7 mouse cellular contexts compared by ENCODE assay signal in the genomic region with DNA sequence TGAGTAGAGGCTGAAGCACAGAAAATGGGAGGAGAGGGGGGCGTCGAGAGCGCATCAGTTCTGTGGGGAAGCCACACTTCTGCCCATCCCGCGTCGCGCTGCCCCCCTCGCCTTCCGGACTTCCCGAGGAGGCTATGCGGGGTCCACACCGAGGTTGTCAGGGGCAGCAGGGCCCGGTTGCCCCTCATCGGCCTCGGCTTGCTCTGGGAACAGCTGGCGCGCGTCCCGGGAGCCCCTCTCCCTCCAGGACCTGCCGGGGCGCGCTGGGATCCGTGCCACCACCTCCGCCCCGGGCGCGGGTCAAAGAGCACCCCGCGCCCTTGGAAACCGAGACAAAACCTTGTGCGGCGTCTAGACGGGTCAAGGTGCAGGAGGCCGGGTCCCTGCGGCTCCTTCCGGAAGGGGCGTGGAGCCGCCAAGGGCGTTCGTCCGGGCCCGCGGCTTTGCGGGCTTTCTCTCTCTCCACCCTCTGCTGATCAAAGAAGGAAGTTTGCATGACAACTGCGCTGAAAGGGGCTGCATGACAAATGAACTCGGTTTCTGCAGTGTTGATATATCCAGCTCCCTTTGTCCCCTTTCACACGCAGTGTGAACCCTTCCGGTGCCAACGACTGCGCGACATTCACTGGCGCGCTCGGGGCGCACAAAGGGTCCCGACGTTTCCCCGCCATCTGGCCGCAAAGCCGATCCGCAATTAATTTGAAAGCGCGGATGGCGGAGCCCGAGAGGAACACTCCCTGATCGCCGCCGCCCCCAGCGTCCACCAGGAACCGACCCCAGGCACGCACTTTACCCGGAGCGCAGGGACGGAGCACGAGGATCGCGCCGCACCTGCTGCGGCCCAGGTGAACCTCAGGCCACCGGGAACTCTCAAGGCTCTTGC. TPM values are rescaled to one million over a fixed set of nuclear protein-coding genes. Genes with fewer than 3 reads are reported as not detected.
DNase-seq lines count a peak whose midpoint lies in the region; ATAC-seq lines count a peak whose summit lies in the region.

No protein-coding gene starts in this region.

- peaks cover 75% of the 10 kb centered on the region for H3K27me3 ChIP-seq in limb, embryonic 11.5 days (ENCODE audit: control insufficient read depth, insufficient read depth, low read length)
- H3K27me3 ChIP-seq in neural tube, embryonic 15.5 days (replicated peaks): peaks cover 78% of the 10 kb centered on the region

- H3K9me3 ChIP-seq in limb, embryonic 11.5 days (ENCODE audit: control insufficient read depth, low read length): no peaks in the 10 kb centered on the region
- no peaks in the 10 kb centered on the region for H3K9me3 ChIP-seq in neural tube, embryonic 15.5 days (replicated peaks)

- H3K27ac ChIP-seq in limb, embryonic 11.5 days (replicated peaks; ENCODE audit: low read depth, low read length): no peak overlapping the region
- no peak overlapping the region for H3K27ac ChIP-seq in neural tube, embryonic 15.5 days (replicated peaks)

- ATAC-seq in hematopoietic stem cell, adult 5-6 weeks (replicated peaks in 1 of 2; ENCODE audit: insufficient read depth in 1 of 2, low FRiP score in 2 of 2, low TSS enrichment in 1 of 2, low read depth in 1 of 2, poor library complexity in 2 of 2, severe bottlenecking in 2 of 2): peak; percentile 24 to 67; a peak in 3 of 4 replicates
- no peak for ATAC-seq in limb, embryonic 11.5 days (ENCODE audit: insufficient number of reproducible peaks, low FRiP score, low TSS enrichment, low read depth)
- ATAC-seq in neural tube, embryonic 15.5 days (ENCODE audit: low FRiP score): 0 out of 2 replicates have a peak, but pooled peaks have one; percentile 41

- no peak overlapping the region for H3K9ac ChIP-seq in limb, embryonic 11.5 days (ENCODE audit: low read length)
- H3K9ac ChIP-seq in neural tube, embryonic 15.5 days (replicated peaks): 0 out of 2 replicates have a peak overlapping the region, but pooled peaks have one; percentile 0

- WGBS in limb, embryonic 11.5 days: under 1% methylated on average over 78 of the region's 80 CpGs
- WGBS in neural tube, embryonic 15.5 days: under 1% methylated on average over 79 of the region's 80 CpGs

- H3K36me3 ChIP-seq in limb, embryonic 11.5 days (ENCODE audit: control insufficient read depth, insufficient read depth, low read length): no peaks in the 10 kb centered on the region
- no peaks in the 10 kb centered on the region for H3K36me3 ChIP-seq in neural tube, embryonic 15.5 days

- peak overlapping the region; percentile 14 for H3K4me3 ChIP-seq in limb, embryonic 11.5 days (ENCODE audit: low read depth, low read length)
- H3K4me3 ChIP-seq in neural tube, embryonic 15.5 days (replicated peaks): peak overlapping the region; percentile 36

- peaks cover 5% of the 10 kb centered on the region; the same call in 1 of the 2 replicates for H3K4me1 ChIP-seq in limb, embryonic 11.5 days (ENCODE audit: control insufficient read depth, insufficient read depth, low read length)
- peaks cover 15% of the 10 kb centered on the region for H3K4me1 ChIP-seq in neural tube, embryonic 15.5 days

- peak overlapping the region; percentile 52 for H3K4me2 ChIP-seq in limb, embryonic 11.5 days (ENCODE audit: low read depth, severe bottlenecking)
- H3K4me2 ChIP-seq in neural tube, embryonic 15.5 days: peak overlapping the region; percentile 59

- DNase-seq in WW6 (ENCODE audit: low read depth, low spot score): peak; percentile 87
- peak; percentile 74 for DNase-seq in cerebellum, adult 8-10 months
- peak; percentile 60 for DNase-seq in limb, embryonic 11.5 days (ENCODE audit: low spot score)
- DNase-seq in urinary bladder, adult 2 months (ENCODE audit: low spot score): no peak
- no peak for DNase-seq in adrenal gland, adult 2 months

RNA-seq across cellular contexts. Expression of a gene that starts 35.8 kb away (rescaled TPM):
- not detected in 2 replicates for total RNA-seq in hematopoietic stem cell, adult 5-6 weeks (2017)
- 0.14 TPM in 1 of 2 replicates, not detected in the other for polyA plus RNA-seq in limb, embryonic 11.5 days (2014; fragmentation: Nextera tagmentation; extraction: Ambion mirVana)
- polyA plus RNA-seq in neural tube, embryonic 15.5 days (2015; fragmentation: Nextera tagmentation; extraction: Ambion mirVana): 0.42 and 0.51 TPM in 2 replicates
- polyA plus RNA-seq in urinary bladder, adult 2 months (2012; rRNA removed): 0.03 TPM in 1 of 2 replicates, not detected in the other
- not detected for total RNA-seq in adrenal gland, adult 2 months (2021)
- polyA plus RNA-seq in adrenal gland, adult 2 months (2012; rRNA removed): not detected in 2 replicates

RNA-seq across cellular contexts. Expression of a gene that starts 44.3 kb away (rescaled TPM):
- not detected in 2 replicates for total RNA-seq in hematopoietic stem cell, adult 5-6 weeks (2017)
- polyA plus RNA-seq in limb, embryonic 11.5 days (2014; fragmentation: Nextera tagmentation; extraction: Ambion mirVana): not detected in 2 replicates
- not detected in 2 replicates for polyA plus RNA-seq in neural tube, embryonic 15.5 days (2015; fragmentation: Nextera tagmentation; extraction: Ambion mirVana)
- not detected in 2 replicates for polyA plus RNA-seq in urinary bladder, adult 2 months (2012; rRNA removed)
- under 1 TPM; 0.07 to 0.17 TPM for total RNA-seq in adrenal gland, adult 2 months (2021)
- 0.12 and 0.19 TPM in 2 replicates for polyA plus RNA-seq in adrenal gland, adult 2 months (2012; rRNA removed)

Comparison
In these comparisons a context has a peak if more than half of its experiments do, and no peak if none do; other contexts are left out.
1. DNase-seq: peak in WW6 (single experiment), cerebellum, adult 8-10 months (single experiment) and limb, embryonic 11.5 days (single experiment); none in urinary bladder, adult 2 months (single experiment) and adrenal gland, adult 2 months (single experiment).